Mouse (Mus musculus): ENCODE measurements at regions not wholly inside any gene's neighbourhood (a gene's known extent, or its start where the extent isn't known, plus 50 kb on each side); places are given as distances from the start of the nearest gene placed in this dataset.

GRCm38 (mm10) chr10:37423047-37423446, 284.3 kb upstream of the Marcks start:
- Histone ChIP-seq H3K9me3 (replicated peaks) (no peaks in the 10 kb centered on the region), H3K4me3 (replicated peaks) (no peak overlapping the region), H3K4me1 (no peaks in the 10 kb centered on the region), H3K9ac (replicated peaks) (no peak overlapping the region), H3K4me2 (no peak overlapping the region), H3K27ac (replicated peaks) (no peak overlapping the region), H3K27me3 (replicated peaks) (no peaks in the 10 kb centered on the region), H3K36me3 (no peaks in the 10 kb centered on the region)
- WGBS = 67% methylated on average over 1 of the region's 1 CpGs
- ATAC-seq (ENCODE audit: low FRiP score) = no peak

GRCm38 (mm10) chr10:37422612-37423011, 283.9 kb upstream of the Marcks start:
- no peaks in the 10 kb centered on the region for H3K4me1 ChIP-seq
- no peaks in the 10 kb centered on the region for H3K27me3 ChIP-seq (replicated peaks)
- no peak for ATAC-seq (ENCODE audit: low FRiP score)
- no peaks in the 10 kb centered on the region for H3K36me3 ChIP-seq
- H3K4me3 ChIP-seq (replicated peaks) = no peak overlapping the region
- H3K9ac ChIP-seq (replicated peaks) = no peak overlapping the region
- WGBS = 67% methylated on average over 2 of the region's 2 CpGs
- H3K27ac ChIP-seq (replicated peaks) = no peak overlapping the region
- H3K9me3 ChIP-seq (replicated peaks) = no peaks in the 10 kb centered on the region
- H3K4me2 ChIP-seq = no peak overlapping the region

- no peaks in the 10 kb centered on the region for H3K9me3 ChIP-seq (replicated peaks)
- no peak overlapping the region for H3K27ac ChIP-seq (replicated peaks)
- H3K4me1 ChIP-seq = no peaks in the 10 kb centered on the region
- no peak overlapping the region for H3K4me3 ChIP-seq (replicated peaks)
- H3K9ac ChIP-seq (replicated peaks) = no peak overlapping the region
- no peaks in the 10 kb centered on the region for H3K27me3 ChIP-seq (replicated peaks)
- no peak for ATAC-seq (ENCODE audit: low FRiP score)
- 86% methylated on average over 1 of the region's 1 CpGs for WGBS
- H3K4me2 ChIP-seq = no peak overlapping the region
- no peaks in the 10 kb centered on the region for H3K36me3 ChIP-seq
Observed at GRCm38 (mm10) chr10:37416321-37416720, 277.6 kb upstream of the Marcks start.

GRCm38 (mm10) chr10:37412401-37412800, 273.7 kb upstream of the Marcks start:
- Histone ChIP-seq H3K27me3 (replicated peaks) (no peaks in the 10 kb centered on the region), H3K27ac (replicated peaks) (no peak overlapping the region), H3K4me1 (no peaks in the 10 kb centered on the region), H3K9ac (replicated peaks) (no peak overlapping the region), H3K9me3 (replicated peaks) (no peaks in the 10 kb centered on the region), H3K4me2 (no peak overlapping the region), H3K36me3 (no peaks in the 10 kb centered on the region), H3K4me3 (replicated peaks) (no peak overlapping the region)
- WGBS = 70% methylated on average over 1 of the region's 1 CpGs
- no peak for ATAC-seq (ENCODE audit: low FRiP score)

GRCm38 (mm10) chr10:37409749-37410148, 271.0 kb upstream of the Marcks start:
- 55% methylated on average over 1 of the region's 1 CpGs for WGBS
- H3K9me3 ChIP-seq (replicated peaks) = no peaks in the 10 kb centered on the region
- no peak overlapping the region for H3K4me2 ChIP-seq
- no peak overlapping the region for H3K27ac ChIP-seq (replicated peaks)
- no peak for ATAC-seq (ENCODE audit: low FRiP score)
- no peak overlapping the region for H3K4me3 ChIP-seq (replicated peaks)
- no peaks in the 10 kb centered on the region for H3K4me1 ChIP-seq
- H3K27me3 ChIP-seq (replicated peaks) = no peaks in the 10 kb centered on the region
- no peaks in the 10 kb centered on the region for H3K36me3 ChIP-seq
- H3K9ac ChIP-seq (replicated peaks) = no peak overlapping the region

- Histone ChIP-seq H3K36me3 (no peaks in the 10 kb centered on the region), H3K27me3 (replicated peaks) (no peaks in the 10 kb centered on the region), H3K4me1 (no peaks in the 10 kb centered on the region), H3K9ac (replicated peaks) (no peak overlapping the region), H3K4me3 (replicated peaks) (no peak overlapping the region), H3K27ac (replicated peaks) (no peak overlapping the region), H3K4me2 (no peak overlapping the region), H3K9me3 (replicated peaks) (no peaks in the 10 kb centered on the region)
- WGBS = 92% methylated on average over 2 of the region's 2 CpGs
- ATAC-seq (ENCODE audit: low FRiP score) = no peak
Observed at GRCm38 (mm10) chr10:37407487-37407886, 268.8 kb upstream of the Marcks start.

GRCm38 (mm10) chr10:37404933-37405332, 266.2 kb upstream of the Marcks start:
- Histone ChIP-seq H3K9me3 (replicated peaks) (no peaks in the 10 kb centered on the region), H3K27ac (replicated peaks) (no peak overlapping the region), H3K4me2 (no peak overlapping the region), H3K4me1 (peaks cover 10% of the 10 kb centered on the region), H3K4me3 (replicated peaks) (no peak overlapping the region), H3K9ac (replicated peaks) (no peak overlapping the region), H3K36me3 (no peaks in the 10 kb centered on the region), H3K27me3 (replicated peaks) (no peaks in the 10 kb centered on the region)
- no peak for ATAC-seq (ENCODE audit: low FRiP score)
- 84% methylated on average over 4 of the region's 4 CpGs for WGBS

- H3K4me3 ChIP-seq (replicated peaks) = no peak overlapping the region
- H3K36me3 ChIP-seq = no peaks in the 10 kb centered on the region
- no peak overlapping the region for H3K4me2 ChIP-seq
- H3K4me1 ChIP-seq = peaks cover 10% of the 10 kb centered on the region
- no peaks in the 10 kb centered on the region for H3K9me3 ChIP-seq (replicated peaks)
- no peak overlapping the region for H3K9ac ChIP-seq (replicated peaks)
- H3K27me3 ChIP-seq (replicated peaks) = no peaks in the 10 kb centered on the region
- ATAC-seq (ENCODE audit: low FRiP score) = no peak
- H3K27ac ChIP-seq (replicated peaks) = no peak overlapping the region
Observed at GRCm38 (mm10) chr10:37404407-37404806, 265.7 kb upstream of the Marcks start.

GRCm38 (mm10) chr10:37402376-37402775, 263.7 kb upstream of the Marcks start:
- no peak overlapping the region for H3K9ac ChIP-seq (replicated peaks)
- H3K9me3 ChIP-seq (replicated peaks) = no peaks in the 10 kb centered on the region
- H3K4me3 ChIP-seq (replicated peaks) = no peak overlapping the region
- H3K27ac ChIP-seq (replicated peaks) = no peak overlapping the region
- ATAC-seq (ENCODE audit: low FRiP score) = no peak
- H3K4me1 ChIP-seq = peaks cover 15% of the 10 kb centered on the region
- no peak overlapping the region for H3K4me2 ChIP-seq
- H3K36me3 ChIP-seq = no peaks in the 10 kb centered on the region
- 96% methylated on average over 1 of the region's 1 CpGs for WGBS
- no peaks in the 10 kb centered on the region for H3K27me3 ChIP-seq (replicated peaks)

GRCm38 (mm10) chr10:37400991-37401390, 262.3 kb upstream of the Marcks start:
- ATAC-seq (ENCODE audit: low FRiP score) = 0 out of 2 replicates have a peak, but pooled peaks have one; percentile 51
- H3K27ac ChIP-seq (replicated peaks) = no peak overlapping the region
- H3K4me2 ChIP-seq = no peak overlapping the region
- WGBS = 77% methylated on average over 1 of the region's 1 CpGs
- H3K9ac ChIP-seq (replicated peaks) = no peak overlapping the region
- H3K36me3 ChIP-seq = no peaks in the 10 kb centered on the region
- peaks cover 20% of the 10 kb centered on the region for H3K4me1 ChIP-seq
- H3K4me3 ChIP-seq (replicated peaks) = no peak overlapping the region
- H3K9me3 ChIP-seq (replicated peaks) = no peaks in the 10 kb centered on the region
- no peaks in the 10 kb centered on the region for H3K27me3 ChIP-seq (replicated peaks)

GRCm38 (mm10) chr10:37400379-37400778, 261.7 kb upstream of the Marcks start:
- WGBS = 12% methylated on average over 4 of the region's 4 CpGs
- Histone ChIP-seq H3K4me3 (replicated peaks) (no peak overlapping the region), H3K36me3 (no peaks in the 10 kb centered on the region), H3K9me3 (replicated peaks) (no peaks in the 10 kb centered on the region), H3K27me3 (replicated peaks) (no peaks in the 10 kb centered on the region), H3K4me1 (peaks cover 20% of the 10 kb centered on the region), H3K4me2 (peak overlapping the region; percentile 19; the same call in 1 of the 2 replicates), H3K27ac (replicated peaks) (0 out of 2 replicates have a peak overlapping the region, but pooled peaks have one; percentile 13), H3K9ac (replicated peaks) (no peak overlapping the region)
- no peak for ATAC-seq (ENCODE audit: low FRiP score)

- peak; percentile 82 for ATAC-seq (ENCODE audit: low FRiP score)
Observed at GRCm38 (mm10) chr10:37397271-37397991, 258.7 kb upstream of the Marcks start.

More at GRCm38 (mm10) chr10:37397271-37397991, 258.7 kb upstream of the Marcks start:
- Histone ChIP-seq H3K4me2 (peak overlapping the region; percentile 64), H3K27me3 (replicated peaks) (no peaks in the 10 kb centered on the region), H3K4me1 (peaks cover 20% of the 10 kb centered on the region), H3K9ac (replicated peaks) (peak overlapping the region; percentile 34; the same call in 1 of the 2 replicates), H3K36me3 (no peaks in the 10 kb centered on the region), H3K9me3 (replicated peaks) (no peaks in the 10 kb centered on the region), H3K4me3 (replicated peaks) (peak overlapping the region; percentile 35), H3K27ac (replicated peaks) (peak overlapping the region; percentile 70; the same call in 1 of the 2 replicates)
- WGBS = 2% methylated on average over 18 of the region's 18 CpGs

Data from neural tube, embryonic 15.5 days (tissue).